Mouse (Mus musculus) left cerebral cortex, postnatal 25 days (tissue): Measurements from ENCODE around the gene Il12a. TPM values are rescaled to one million over a fixed set of nuclear protein-coding genes. Genes with fewer than 3 reads are reported as not detected.

Source experiments
- DNase-seq, 2 experiments: peaks; one replicate each; pipeline ENCODE4 v3.0.0; 2022; ENCODE audit warnings: low spot score in 2 of 2, mixed read lengths in 1 of 2
- intact Hi-C: fragments of 180-260 bp; cut with DNase I; formaldehyde crosslinking; loops from one replicate; pipeline ENCODE4 v1.15.1; 2025
- total RNA-seq, 2 experiments: library from RNA; stranded (reverse); gene quantifications; 2 replicates each; pipeline ENCODE4 v1.2.3; 2021

Il12a gene
- total RNA-seq, 2 experiments from 2014 or later, result 1.9 to 4.8 TPM

DNA sequence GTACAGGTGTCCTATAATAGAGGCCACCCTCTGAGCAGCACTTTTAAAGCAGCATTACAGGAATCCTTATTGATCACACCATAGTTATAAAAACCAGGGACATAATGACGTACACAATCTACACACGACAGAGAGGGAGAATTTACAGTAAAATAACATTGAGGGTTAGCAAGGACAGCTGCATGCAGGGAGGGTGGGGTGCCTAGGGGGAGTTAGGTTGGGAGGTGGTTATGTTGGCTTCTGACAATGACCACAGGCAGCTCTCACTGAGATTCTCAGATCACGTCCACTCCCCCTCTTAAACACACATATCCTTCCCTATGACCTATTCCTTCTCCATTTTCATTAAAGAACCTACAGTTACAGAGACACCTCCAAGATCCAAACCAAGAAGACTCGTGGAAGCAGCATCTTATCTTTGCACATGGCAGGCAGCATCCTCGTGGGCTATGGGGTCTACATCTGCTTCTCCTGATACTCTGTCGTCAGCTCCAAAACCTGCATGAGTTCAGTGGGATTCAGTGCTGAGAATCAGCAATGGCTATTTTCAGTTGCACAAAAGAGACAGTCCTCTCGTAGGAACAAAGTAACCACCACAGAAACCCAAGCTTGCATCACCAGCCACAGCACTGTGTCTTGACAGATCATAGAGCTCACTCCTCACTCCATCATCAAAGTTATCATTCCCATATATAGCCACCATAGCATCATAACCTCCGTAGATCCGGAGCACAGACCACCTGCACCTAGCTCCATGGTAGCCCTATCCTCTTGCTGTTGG, 11.4 kb upstream of the Il12a start:
- intact Hi-C loops, result loop anchor here (5.0 kb wide), 2 partner anchors 102 to 1037 kb away; no protein-coding TSS in a partner anchor
- DNase-seq, result no peak

GRCm38 (mm10) chr3:68683579-68683978, 6.9 kb upstream of the Il12a start:
- intact Hi-C loops, result no loop called here
- no peak for DNase-seq

GRCm38 (mm10) chr3:68684207-68684606, 6.2 kb upstream of the Il12a start:
- peak in 1 of 2 experiments; percentile 65 for DNase-seq
- intact Hi-C loops, result no loop called here

DNA sequence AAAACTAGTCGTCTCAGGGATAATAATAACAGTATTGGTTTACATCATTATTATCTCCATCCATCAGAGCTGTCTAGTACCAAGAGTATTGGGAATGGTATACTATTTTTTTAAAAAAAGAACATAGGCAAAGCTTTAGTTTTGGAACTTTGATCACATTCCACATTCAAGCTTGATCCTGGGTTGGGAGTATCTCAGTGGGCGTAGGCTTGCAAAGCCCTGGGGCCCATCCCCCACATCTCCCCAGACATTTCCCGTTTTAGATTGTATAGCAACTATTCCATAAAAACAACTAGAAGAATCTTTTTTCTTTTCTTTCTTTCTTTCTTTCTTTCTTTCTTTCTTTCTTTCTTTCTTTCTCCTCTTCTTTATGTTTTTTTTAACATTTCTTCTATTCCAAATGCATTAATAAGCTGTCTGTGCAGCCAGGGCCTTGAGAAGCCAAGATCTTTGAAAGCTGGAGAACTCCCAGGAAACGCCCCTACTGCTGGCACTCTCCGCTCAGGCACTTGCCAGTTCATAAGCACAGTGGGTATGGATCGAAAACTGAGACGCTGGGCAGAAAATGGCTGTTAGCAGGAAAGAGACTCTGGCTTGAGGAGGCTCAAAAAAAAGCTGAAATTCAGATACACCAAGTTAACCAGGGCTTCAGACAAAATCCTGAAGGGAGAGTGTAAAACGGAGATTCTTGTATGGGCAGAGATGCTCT, 3.4 kb upstream of the Il12a start:
- intact Hi-C loops, result no loop called here
- DNase-seq, result peak in 1 of 2 experiments; percentile 79

DNA sequence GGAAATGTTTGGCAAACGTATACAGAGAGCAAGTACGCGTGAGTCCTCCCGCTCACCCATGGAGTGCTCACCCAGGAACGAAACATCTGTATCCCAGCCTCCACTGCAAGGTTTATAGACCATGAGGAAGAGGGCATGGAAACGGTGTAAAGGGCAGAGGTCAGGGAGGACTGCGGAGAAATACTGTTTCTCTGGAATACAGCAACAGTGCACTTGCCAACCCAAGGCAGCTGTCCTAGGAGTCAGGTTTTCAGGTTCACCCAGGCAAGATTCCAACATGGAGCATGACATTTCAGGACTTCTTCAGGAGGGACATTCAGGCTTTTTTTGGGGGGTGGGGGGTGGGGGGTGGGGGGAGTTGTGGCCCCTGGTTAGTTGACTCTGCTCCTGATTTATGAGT, 1.1 kb upstream of the Il12a start:
- no peak for DNase-seq
- intact Hi-C loops, result no loop called here

DNA sequence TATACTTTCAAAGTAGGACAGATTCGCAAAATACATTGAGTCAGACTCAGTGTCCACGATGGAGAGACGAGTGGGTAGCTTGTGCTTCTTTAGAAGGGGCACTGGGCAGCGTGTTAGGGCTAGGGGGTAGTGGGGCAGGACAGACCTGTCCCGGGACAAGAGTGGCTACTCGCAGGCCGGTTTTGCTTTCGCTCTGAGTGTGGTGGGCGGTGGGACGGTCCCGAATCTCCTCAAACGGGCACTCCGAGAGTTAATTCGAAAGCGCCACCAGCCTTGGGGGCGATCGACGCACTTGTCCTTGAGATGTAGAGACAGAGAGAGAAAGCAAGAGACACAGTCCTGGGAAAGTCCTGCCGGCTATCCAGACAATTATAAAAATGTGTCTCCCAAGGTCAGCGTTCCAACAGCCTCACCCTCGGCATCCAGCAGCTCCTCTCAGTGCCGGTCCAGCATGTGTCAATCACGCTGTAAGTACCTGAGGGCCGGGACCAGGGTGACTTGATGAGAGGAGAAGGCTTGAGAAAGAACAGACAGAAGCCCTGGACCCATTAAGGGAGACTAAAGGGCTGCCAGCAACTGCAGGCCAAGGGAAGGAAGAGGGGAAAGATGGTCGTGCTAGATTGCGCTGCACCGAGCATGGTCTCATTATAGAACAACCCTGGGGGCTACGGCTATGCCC, 795 bp downstream of the Il12a start:
- DNase-seq, result no peak
- intact Hi-C loops, result loop anchor here (5.0 kb wide), 2 partner anchors 79 to 634 kb away; no protein-coding TSS in a partner anchor

DNA sequence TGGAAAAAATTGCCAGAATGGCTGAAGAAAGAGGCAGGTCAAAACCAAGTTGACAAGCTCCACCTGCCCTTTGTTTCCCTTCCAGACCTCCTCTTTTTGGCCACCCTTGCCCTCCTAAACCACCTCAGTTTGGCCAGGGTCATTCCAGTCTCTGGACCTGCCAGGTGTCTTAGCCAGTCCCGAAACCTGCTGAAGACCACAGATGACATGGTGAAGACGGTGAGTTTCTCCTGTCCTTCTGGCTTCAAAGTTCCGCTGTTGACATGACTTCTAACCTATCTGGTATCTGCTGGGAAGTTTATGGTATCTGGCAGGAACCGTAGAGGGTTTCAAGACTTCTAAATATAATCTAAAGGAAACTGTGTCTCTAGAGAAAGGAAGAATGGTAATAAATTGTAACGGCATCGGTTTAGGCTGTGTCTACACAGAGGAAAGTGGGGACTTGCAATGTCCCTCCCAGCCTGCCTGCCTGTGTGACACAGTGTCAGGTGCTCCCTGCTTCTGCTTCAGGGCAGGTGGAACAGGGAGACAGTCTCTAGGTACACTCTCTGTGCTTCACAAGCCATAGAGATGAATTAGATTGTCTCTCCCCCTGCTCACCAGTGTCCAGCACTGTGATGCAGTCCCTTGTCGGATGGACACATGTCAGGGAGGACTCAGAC, 1.6 kb downstream of the Il12a start:
- intact Hi-C loops, result loop anchor here (5.0 kb wide), 2 partner anchors 80 to 635 kb away; no protein-coding TSS in a partner anchor
- DNase-seq, result no peak

- intact Hi-C loops, result loop anchor here (1.0 to 5.0 kb wide), 4 partner anchors 17 to 635 kb away; no protein-coding TSS in a partner anchor
- peak in 1 of 2 experiments; percentile 74 for DNase-seq
Observed at GRCm38 (mm10) chr3:68692600-68693225, 2.3 kb downstream of the Il12a start.

- DNase-seq, result peak; percentile 72 to 94
- intact Hi-C loops, result loop anchor here (1.0 to 5.0 kb wide), 4 partner anchors 18 to 636 kb away; no protein-coding TSS in a partner anchor
Observed at GRCm38 (mm10) chr3:68693441-68694048, 3.1 kb downstream of the Il12a start.

DNA sequence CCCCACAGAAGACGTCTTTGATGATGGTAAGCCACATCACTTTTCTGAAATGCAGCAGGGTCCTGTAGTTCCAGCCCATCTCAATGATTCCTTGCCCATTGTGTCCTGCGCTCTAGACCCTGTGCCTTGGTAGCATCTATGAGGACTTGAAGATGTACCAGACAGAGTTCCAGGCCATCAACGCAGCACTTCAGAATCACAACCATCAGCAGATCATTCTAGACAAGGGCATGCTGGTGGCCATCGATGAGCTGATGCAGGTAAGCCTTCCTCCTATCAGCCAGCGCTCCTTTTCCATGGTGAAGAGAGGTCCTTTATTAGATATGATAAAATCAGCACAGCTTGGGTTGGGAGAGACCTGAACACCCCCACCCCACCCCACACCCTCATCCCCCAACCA, 4.9 kb downstream of the Il12a start:
- intact Hi-C loops, result no loop called here
- no peak for DNase-seq

DNA sequence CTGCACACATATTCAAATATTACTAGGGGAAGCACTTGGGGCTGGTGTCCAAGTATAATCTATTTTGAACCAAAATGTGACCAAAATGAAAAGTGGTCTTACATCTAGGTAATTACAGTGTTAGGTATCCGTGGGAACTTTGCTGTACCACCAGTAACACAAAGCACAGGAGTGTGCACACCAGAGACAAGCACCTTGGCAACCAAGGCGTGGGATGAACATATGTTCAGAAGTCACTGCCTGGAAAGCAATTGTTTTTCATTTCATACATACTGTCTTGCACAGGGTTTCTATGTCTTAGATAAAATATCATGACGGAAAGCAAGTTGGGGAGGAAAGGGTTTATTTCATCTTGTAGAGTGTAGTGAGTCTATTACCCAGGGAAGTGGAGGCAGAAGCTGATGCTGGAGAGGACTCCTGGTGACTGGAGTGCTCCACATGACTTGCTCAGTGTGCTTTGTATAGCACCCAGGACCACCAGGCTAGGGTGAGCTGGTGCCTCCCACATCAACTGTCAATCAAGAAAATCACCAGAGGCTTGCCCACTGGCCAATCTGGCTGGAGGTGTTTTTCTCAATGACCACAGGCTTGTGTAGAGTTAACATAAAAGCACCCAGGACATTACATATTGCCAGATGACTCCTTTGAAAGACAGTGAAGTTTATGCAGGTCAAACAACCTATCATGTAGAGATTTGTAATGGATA, 6.2 kb downstream of the Il12a start:
- intact Hi-C loops, result no loop called here
- peak in 1 of 2 experiments; percentile 54 for DNase-seq

DNA sequence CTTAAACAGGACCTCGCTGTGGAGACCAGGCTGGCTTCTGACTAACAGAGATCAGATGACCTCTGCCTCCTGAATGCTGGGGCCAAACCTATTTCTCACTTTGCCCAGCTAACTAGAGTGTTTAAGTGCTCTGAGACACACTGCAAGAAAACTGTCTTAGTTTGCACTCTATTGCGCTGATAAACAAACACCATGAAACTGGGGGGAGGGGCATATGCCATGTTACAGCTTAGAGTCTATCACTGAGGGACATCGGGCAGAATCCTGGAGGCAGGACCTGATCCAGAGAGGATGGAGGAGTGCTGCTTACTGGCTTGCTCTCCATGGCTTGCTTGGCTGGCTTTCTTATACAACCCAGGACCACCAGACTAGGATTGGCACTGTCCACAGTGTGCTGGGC, 8.2 kb downstream of the Il12a start:
- intact Hi-C loops, result no loop called here
- DNase-seq, result no peak

DNA sequence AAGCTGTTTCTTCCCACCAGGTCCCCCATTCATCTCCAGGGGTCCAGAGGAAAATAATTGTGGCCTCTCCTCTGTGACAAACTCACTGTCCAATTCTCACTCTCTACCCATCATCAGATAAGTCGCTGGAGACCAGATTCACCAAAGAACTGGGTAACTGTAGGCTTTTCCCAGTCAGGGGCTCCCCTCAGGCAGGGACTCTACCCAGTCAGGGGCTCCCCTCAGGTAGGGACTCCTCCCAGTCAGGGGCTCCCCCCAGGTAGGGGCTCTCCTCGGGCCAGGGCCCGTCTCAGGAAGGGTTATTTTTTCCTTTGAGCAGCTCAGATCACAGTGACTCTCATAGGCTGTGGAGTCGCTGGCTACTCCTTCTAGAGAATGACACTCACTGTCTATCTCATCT, 9.6 kb downstream of the Il12a start:
- intact Hi-C loops, result no loop called here
- no peak for DNase-seq

DNA sequence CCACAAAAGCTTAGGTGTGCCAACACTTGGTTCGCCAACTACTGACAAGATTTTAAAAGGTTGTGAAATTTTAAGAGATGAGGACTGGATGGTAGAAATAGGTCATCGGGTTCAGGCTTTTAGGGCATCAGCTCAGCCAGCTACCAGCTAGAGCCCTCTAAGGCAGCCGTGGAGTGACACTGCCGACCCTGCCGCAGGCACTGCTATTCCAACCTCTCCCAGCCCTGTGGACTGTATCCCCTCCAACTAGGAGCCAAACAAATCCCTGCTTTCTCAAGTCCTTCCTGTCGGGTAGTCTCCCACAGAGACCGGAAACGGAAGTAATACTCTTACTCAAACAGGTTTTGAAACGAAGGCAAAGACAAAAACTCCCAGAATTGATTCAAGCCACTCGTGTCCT, 15.9 kb downstream of the Il12a start:
- DNase-seq, result no peak
- intact Hi-C loops, result no loop called here

- intact Hi-C loops, result loop anchor here (2.0 kb wide), 1 partner anchor 61 kb away; no protein-coding TSS in a partner anchor
Observed at GRCm38 (mm10) chr3:68708230-68708629, 17.8 kb downstream of the Il12a start.

GRCm38 (mm10) chr3:68709198-68709797, 18.9 kb downstream of the Il12a start:
- peak; percentile 74 to 79 for DNase-seq
- intact Hi-C loops, result loop anchor here (2.0 kb wide), 1 partner anchor 62 kb away; no protein-coding TSS in a partner anchor

More at GRCm38 (mm10) chr3:68708230-68708629, 17.8 kb downstream of the Il12a start:
- DNase-seq, result peak in 1 of 2 experiments; percentile 35

- no peak for DNase-seq
- intact Hi-C loops, result loop anchor here (10.0 kb wide), 1 partner anchor 244 kb away; no protein-coding TSS in a partner anchor
Observed at GRCm38 (mm10) chr3:68710436-68710835, 20.0 kb downstream of the Il12a start.
